Mouse (Mus musculus) regulatory T cell (primary cell): ENCODE results near the gene Orm3.

Experiments
- in situ Hi-C: fragments of 300-600 bp; cut with MboI, MseI; formaldehyde crosslinking; loops from one replicate; pipeline ENCODE4 v1.15.1; 2025; ENCODE audit warnings: high pct_unique_total_duplicates

Orm3 gene

DNA sequence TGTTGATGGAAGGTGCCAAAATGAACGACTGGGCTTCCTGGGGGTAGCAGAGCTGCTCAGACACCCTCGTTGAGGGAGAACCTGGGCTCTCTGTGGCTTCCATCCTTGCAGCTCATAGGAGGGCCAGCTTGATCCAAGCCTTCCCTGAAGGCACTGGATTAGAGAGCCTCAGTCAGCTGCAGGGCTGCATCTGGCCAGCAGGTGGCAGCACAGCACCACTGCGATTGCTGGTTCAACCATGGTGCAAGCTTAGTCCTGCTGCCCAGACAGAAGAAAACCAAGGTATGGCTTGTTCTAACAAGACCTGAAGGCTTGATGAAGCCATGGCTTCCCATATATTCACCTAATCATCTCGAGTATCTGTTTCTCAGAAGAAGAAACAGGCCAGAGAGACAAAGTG, 12.6 kb downstream of the Orm3 start:
- in situ Hi-C loops = no loop called here

DNA sequence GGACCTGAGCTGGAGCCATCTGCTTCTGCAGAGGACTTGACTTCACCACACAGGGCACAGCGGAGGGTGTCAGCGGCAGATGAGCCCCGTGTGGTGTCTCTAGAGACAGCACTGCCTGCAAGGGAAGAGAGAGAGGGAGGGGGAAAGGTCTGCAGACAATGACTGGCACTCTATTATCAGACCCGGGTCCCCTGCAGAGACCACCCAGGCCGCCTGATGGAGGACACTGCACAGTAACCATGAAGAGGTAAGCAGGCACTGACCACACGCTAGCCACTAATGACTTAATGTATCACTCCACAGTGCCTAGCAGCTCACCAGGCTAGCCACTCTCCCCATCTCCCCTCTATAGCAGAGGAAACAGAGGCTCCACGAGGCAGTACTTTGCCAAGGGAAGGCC, 14.9 kb downstream of the Orm3 start:
- in situ Hi-C loops = loop anchor here (5.0 kb wide), 1 partner anchor 36 kb away; no protein-coding TSS in a partner anchor

DNA sequence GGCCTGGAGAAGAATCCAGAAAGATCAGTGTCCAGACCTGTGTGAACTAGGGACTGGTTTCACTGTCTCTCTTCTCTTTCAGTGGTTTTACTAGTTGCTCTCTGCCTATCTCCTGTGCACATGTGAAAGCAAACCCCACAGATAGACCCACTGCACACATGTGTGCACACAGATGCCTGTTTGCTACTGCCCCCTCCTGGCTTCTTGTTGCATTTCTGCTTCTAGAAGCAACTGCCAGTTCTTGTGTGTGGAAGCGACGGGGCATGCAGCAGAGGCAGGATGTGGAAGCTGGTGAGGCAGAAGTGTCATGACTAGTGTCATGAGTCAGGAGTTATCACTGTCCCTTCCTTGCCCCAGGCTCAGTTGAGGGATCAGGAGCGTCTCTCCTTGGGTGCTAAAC, 15.9 kb downstream of the Orm3 start:
- in situ Hi-C loops = loop anchor here (5.0 kb wide), 1 partner anchor 35 kb away; no protein-coding TSS in a partner anchor

DNA sequence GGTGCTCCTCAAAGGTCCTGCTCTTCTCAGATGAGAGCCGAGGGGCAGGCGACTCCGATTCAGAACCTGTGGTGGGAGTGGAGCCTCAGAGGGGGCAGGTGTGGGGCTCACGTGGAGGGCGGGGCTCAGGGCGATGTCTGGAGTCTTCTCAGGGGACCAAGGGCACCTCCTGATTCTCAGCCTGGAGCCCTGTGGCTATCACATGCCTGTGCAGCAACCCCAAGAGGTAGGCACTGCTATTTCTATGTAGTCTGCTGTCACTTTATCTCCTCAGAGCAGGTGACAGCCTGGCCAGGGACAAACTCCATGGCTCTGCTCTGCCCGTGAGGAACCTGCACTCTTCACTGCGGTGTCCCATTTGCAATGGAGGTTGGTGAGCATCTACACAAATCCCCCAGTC, 17.4 kb downstream of the Orm3 start:
- in situ Hi-C loops = loop anchor here (5.0 kb wide), 1 partner anchor 34 kb away; no protein-coding TSS in a partner anchor

DNA sequence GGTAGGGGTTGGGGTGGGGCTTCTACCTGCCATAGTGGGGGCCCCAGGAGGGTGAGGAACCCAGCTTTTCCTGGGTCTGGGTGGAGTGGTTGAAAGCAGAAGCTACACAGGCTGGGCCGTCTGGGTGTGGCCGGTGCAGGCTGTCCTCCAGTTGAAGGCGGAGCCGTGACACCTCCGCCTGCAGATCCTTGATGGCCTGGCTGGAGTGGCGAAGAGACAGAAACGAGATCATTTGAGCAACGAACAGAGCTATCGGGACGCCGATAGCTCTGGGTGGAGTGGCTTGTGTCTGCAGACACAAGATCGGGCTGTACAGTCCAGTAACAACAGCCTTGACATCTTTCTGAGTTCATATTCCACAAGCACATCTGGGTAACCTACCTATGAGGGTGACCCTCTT, 18.4 kb downstream of the Orm3 start:
- in situ Hi-C loops = loop anchor here (5.0 kb wide), 1 partner anchor 33 kb away; no protein-coding TSS in a partner anchor

DNA sequence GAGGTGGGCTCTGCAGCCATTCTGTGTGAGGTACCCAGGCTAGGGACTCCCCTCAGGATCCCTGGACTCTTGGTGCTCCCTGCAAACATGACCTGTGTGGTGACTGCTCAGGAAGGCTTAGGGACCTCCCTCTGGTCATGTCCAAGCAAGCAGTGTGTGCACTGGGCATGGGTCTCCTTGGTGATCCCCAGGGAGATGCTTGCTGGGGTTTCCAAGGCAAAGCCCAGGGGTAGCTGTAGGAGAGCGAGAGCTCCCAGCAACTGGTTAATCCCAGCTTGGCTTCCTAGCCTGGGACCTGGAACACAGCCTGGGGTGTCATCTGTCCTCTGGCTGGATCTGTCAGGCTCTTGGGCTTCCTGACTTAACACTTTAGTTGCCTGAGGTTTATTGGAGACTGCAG, 19.4 kb downstream of the Orm3 start:
- in situ Hi-C loops = loop anchor here (25.0 kb wide), 1 partner anchor 888 kb away; the partner anchor contains the start of gene Bspry

DNA sequence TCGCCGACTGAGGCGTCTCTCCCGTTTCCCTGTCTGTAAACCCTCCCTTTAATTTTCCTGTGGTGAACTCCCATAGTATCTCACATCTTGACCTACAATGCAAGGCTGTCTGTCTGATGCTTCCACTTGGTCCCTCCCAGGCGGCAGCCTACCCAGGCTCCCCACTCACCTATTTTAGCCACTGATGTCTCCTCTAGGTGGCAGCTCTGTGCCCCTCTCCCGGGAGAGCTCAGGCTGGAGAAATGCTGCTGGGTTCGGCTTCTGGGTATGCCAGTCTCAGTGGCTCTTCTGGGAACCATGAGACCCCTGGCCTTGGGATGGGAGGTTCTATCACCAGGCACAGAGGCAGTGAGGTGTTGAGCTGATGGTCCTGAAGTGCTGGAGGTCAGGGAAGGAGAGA, 21.5 kb downstream of the Orm3 start:
- in situ Hi-C loops = loop anchor here (25.0 kb wide), 1 partner anchor 890 kb away; the partner anchor contains the start of gene Bspry

DNA sequence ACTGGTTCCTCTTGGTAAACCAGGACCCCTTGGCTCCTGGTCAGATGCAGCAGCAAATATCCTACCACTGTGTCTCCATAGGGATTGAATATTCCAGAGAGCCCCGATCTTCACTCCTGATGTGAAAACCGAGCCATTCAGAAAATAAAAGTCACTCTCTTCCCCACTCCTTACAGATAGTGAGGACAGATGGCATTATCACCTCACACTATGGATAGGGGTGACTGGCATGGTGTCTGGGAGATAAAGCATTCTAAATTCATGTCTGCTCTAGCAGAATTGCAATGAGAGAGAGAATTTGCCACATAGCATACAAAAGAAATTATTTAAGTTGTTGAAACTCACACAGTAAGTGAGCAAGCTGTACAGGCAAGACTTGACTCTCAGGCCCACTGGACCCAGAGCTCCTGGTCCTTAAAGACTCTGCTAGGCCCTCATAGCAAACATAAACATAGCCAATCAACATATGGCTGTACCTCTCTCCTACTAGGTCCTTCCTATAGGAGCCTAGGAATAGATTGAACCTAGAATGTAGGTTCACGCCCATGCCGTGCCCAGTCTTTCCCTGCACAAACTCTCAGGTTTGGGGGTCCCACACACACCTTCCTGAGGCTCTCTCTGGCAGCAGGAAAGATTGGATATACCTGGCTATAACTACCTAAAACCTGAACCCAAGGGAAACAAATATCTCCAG, 26.9 kb downstream of the Orm3 start:
- in situ Hi-C loops = loop anchor here (25.0 kb wide), 1 partner anchor 896 kb away; the partner anchor contains the start of gene Bspry

DNA sequence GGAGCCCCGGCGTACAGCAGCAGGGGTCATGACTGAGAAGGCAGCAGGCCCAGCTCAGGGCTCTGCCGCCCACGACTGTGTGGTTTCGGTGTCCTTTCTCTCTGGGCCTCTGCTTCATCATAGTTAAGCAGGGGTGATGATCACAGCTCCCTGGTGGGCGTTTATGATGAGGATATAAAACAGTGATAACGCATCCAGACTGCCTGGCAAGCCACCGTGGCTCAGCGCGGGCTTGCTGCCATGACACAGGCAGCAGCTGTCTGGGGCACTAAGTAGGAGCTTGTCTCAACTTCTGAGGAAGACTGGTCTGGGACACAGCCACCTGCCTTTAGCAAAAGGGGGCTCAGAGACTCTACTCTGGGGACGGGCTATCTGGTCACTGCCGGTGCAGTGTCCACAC, 27.5 kb downstream of the Orm3 start:
- in situ Hi-C loops = loop anchor here (25.0 kb wide), 1 partner anchor 896 kb away; the partner anchor contains the start of gene Bspry

DNA sequence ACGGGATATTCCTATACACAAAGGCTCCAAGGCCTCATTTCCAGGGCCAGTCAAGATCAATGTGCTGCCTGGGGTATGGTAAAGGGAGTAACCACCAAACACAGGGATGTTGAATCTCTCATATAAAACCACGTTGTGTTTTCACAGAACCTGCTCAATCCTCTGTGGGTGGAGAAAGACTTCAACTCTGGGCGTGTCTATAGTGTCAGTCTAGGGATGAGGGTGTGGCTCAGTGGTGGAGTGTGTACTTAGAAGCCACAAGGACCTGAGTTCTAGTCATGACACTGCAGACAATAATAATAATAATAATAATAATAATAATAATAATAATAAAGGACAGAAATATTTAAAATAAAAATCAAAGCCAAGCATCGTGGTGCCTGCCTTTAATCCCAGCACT, 28.3 kb downstream of the Orm3 start:
- in situ Hi-C loops = loop anchor here (25.0 kb wide), 1 partner anchor 897 kb away; the partner anchor contains the start of gene Bspry

DNA sequence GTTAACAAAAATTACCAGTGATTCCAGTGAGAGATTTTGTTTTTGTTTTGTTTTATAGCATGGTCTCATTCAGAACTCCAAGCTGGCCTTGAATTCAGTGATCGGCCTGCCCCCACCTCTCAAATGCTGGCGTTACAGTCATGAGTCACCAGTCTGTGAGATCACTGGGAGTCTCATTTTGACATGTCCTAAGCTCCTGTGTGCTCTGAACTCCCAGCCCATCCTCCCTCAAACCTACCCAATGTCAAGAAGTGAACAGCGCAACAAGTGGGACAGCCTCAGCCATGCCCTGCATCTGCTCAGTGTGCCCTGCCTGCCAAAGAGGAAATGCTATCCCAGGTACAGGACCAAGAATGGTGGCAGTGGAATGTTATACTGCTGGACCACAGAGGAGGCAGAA, 29.3 kb downstream of the Orm3 start:
- in situ Hi-C loops = loop anchor here (25.0 kb wide), 1 partner anchor 898 kb away; the partner anchor contains the start of gene Bspry

DNA sequence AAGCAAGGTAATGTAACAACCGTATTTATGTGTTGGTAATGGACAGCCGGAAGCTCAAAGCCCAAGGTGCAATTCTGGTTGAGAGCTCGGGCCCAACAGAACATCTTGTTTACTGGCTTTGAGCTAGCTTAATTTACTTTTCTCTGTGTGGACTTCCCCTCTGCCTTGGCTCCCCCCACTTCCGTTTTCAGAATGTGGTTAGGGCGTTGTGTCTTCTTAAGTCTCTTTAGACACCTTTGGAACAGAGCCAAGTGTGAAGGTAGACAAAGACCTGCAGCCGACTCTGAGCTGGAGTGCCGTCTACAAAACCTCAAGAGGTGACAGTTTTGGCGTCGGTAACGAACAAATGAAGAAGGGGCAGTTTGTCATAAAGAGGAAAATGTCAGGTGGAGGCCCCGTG, 29.8 kb downstream of the Orm3 start:
- in situ Hi-C loops = loop anchor here (25.0 kb wide), 1 partner anchor 898 kb away; the partner anchor contains the start of gene Bspry

DNA sequence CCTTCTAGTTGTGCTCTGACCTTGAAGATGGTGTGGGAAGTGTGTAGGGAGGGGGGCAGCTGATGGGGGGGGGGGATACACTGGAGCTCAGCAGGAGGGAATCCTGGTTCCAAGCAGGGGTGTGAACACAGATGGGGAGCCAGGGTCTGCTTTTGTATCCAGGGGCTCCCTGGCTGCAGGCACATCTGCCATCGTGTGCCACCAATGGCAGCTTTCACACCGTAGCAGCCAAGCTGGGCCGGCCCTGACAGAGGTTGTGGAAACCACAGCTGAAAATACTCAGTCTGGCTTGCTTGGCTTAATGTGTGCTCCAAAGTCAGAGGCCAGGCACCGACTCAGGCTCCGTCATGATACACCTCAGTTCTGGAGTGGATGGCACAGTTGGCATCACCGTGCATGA, 32.1 kb downstream of the Orm3 start:
- in situ Hi-C loops = loop anchor here (25.0 kb wide), 1 partner anchor 901 kb away; the partner anchor contains the start of gene Bspry

DNA sequence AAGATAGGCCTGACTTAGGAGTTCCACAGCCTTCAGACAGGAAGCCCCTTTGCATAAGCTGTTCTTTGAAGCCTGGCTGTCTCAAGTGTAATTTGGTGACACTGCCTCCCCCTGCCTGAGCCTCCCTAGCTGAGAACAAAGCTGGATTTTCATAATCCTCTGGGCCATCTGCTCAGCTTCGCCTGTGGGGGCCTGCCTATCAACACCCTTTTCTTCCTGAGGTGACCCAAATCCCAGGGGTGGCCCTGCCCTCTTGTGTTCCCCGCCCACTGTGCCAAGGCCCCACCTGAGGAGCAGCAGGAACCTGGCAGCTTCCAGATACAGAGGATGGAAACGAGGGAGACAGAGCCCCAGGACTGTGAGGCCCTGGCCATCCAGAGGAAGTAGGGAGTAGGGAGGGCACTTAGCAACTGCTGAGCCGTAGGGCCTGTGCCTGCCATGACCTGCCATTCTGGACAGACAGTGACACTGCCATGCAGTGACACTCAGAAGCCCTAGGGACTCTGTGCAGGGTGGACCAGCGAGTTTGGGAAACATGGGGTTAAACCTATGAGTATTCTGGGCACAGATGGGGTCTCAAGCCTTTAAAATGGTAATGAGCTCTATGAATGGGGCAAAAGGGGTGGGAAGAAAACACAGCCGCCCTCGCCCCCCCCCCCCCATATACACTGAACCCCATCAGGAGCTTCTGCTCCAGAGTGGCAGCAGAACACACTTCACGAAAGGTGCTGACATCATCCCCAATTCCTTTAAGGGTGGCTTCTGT, 33.3 kb downstream of the Orm3 start:
- in situ Hi-C loops = loop anchor here (25.0 kb wide), 1 partner anchor 902 kb away; the partner anchor contains the start of gene Bspry

DNA sequence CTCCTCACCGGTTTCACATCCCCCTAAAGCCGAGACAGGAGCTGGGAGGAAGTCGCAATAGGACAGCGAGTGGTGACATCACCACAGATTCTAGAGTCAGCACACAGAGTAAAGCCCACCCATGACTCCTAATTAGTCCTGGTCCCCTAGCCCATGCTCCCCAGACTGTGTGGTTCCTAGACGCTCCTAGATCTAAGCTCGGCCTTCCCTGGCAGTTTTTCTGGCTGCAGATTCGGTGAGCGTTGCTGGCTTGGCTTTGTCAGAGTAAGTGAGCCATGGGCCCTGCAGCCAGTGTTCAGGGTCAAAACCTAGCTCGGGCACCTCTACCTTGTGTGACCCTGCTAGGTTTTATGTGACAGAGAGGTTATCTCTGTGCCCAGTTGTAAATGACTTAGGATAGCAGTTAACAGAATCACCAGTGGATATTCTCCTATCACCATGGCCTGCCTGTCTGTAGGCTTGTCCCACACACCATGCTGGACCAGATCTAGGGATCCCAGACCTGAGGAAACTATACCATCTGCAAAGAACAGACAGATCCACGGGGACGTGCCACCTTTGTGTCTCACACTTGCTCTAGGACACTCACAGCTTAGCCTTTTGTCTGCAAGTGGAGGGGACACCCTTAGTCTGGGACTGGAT, 34.0 kb downstream of the Orm3 start:
- in situ Hi-C loops = loop anchor here (5.0 to 25.0 kb wide), 2 partner anchors 472 to 903 kb away; partner anchors contain the start of genes Bspry and Tnfsf8

DNA sequence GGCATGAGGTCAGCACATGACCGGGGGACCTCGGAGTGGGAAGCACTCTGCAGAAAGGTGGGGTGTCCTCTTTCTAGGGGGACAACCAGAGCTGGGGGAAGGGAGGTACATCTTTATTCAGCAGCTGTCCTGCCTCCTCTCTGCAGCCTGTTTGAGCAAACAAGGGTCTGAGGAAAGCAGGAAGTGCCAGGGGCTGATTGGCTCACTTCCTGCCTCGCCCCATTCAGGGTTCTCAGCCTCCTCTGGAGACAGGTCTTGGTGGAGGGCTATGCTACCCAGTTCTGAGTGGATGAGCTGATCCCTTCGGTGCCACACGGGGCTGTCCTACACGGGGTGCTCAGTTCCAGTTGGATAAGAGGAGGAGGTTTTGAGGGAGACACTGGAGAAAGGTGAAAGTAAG, 35.4 kb downstream of the Orm3 start:
- in situ Hi-C loops = loop anchor here (5.0 to 25.0 kb wide), 2 partner anchors 471 to 904 kb away; partner anchors contain the start of genes Bspry and Tnfsf8

DNA sequence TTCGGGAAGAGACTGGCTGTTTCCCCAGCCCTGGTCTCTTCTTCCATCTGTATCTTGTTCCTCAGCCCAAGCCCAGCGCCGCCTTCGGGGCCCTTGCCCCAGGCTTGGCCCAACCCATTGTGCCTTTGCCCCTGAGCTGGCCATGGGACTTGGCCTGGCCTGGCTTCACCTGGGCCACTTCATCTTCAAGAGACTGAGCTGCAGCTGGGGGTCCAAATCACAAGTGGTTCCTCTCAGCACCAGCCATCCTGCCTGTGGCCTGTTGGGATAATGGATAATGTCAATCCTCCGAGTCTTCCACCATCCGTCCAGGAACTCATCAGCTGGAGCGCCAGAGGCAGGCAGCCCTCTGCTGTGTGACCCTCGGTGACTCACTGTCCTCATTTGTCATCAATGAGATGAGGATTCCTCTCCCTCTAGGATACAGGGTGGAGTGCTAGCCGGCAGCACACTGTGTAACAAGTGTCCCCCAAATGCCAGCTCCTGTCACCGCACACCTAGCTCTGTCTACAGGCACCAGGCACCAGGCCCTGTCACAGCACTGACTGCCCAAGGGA, 42.1 kb downstream of the Orm3 start:
- in situ Hi-C loops = loop anchor here (25.0 kb wide), 1 partner anchor 911 kb away; the partner anchor contains the start of gene Bspry

DNA sequence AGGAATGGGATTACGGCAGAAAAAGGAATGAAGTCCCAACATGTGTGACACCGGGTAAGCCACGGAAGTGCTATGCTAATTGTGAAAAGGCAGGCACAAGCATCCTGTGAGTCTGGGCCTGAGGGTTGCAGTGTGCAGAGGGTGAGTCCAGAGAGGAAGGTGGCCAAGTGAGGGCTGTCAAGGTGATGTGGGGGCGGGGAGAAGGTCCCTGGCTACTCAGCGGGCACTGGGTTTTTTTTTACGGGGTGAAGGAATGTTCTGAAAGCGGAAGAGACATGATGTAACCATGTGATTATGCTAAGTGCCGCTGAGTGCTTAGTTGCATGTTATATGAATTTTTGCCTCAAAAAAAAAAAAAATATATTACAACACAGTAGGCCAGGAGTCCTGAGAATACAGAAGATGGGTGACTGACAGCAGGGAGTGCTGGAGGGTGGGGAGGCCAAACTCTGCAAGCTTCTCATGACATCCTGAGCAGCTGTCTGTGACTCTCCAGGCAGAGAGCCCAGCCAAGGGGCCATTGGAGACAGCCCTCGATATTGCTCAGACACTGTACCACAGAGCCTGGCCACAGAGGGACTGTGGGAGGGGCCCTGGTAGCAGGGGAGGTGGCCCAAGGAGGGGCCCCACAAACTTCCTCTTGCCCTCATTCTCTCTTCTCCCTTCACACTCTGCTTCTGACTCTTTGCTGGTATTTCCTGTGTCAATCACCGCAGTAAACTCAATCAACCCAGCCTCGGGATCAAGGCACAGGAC, 43.1 kb downstream of the Orm3 start:
- in situ Hi-C loops = loop anchor here (25.0 kb wide), 1 partner anchor 912 kb away; the partner anchor contains the start of gene Bspry

DNA sequence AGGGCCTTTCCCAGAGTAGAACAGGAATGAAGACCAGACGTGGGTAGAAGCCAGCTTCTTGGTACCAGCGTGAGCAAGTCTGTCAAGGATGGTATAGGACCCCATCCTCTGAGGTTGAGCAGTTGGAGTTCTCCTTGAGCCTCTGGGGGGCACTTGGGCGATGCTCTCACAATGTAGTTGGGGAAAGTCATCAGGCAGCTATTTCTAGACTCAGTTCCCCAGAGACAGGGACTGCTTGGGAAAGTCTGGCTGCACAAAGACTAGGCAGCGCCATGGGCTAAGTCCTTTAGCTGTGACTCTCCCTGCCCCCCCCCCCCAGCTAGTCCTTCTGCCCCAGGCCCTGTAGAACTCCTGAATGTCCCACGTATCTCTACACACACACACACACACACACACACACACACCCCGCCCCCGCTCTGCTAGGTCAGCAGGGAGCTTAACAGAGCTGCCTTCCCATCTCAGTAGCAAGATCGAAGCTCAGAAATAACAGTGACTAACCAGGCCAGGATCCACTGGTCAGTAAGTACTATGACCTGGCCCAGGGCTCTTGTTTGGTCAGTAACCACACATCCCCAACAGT, 43.8 kb downstream of the Orm3 start:
- in situ Hi-C loops = loop anchor here (5.0 to 25.0 kb wide), 2 partner anchors 158 to 912 kb away; partner anchors contain the start of genes Bspry and Tmem268
